Mouse (Mus musculus): ENCODE data around the gene Hist1h3f. TPM values are rescaled to one million over a fixed set of nuclear protein-coding genes. Genes with fewer than 3 reads are reported as not detected.

The Hist1h3f gene
- 7.8 and 13.9 TPM in 2 replicates for polyA plus RNA-seq (2012; ENCODE audit: low replicate concordance)

GRCm38 (mm10) chr13:23543965-23544786, at the start of gene Hist1h3f:
TSS of gene Hist1h3f (plus strand) at chr13:23544052.

DNA sequence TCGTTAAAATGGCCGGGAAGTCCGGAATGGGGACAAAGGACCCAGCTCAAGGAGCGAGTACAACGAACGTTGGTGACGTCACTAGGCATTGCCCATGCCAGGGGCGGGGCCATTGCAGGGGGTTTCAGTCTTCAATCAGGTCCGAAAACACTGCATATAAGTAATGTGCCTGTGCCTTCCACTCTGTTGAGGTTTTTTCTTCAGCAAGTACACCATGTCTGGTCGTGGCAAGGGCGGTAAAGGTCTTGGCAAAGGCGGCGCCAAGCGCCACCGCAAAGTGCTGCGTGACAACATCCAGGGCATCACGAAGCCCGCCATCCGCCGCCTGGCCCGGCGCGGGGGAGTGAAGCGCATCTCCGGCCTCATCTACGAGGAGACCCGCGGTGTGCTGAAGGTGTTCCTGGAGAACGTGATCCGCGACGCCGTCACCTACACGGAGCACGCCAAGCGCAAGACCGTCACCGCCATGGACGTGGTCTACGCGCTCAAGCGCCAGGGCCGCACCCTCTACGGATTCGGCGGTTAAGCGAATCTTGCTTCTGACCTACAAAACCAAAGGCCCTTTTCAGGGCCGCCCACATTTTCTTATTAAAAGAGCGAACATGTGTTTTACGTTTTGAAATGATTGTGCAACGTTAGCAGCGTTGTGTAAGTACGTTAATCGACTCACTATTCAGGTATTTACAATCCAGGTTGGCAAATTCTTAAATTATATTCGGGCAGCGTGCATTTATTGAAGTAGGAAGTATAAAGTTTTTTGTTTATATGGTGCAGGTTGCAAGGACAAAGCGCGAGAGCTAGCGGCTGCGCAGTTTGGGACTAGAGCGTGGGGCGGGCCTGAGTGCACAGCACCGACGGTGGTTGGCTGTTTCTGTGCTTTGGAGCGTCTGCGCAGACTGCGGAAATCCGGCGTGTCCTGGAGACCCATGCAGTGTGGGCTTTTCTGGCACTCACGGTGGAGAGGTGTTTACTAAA, 12.7 kb upstream of the Hist1h3f start, which contains the start of gene Hist1h4h:
Hist1h4h (plus strand) TSS at position 150 of the 975 bp plus-strand sequence.

GRCm38 (mm10) chr13:23533560-23534367, 10.1 kb upstream of the Hist1h3f start, which contains the start of gene Hist1h2af:
TSS of gene Hist1h2af (plus strand) at chr13:23533906.

DNA sequence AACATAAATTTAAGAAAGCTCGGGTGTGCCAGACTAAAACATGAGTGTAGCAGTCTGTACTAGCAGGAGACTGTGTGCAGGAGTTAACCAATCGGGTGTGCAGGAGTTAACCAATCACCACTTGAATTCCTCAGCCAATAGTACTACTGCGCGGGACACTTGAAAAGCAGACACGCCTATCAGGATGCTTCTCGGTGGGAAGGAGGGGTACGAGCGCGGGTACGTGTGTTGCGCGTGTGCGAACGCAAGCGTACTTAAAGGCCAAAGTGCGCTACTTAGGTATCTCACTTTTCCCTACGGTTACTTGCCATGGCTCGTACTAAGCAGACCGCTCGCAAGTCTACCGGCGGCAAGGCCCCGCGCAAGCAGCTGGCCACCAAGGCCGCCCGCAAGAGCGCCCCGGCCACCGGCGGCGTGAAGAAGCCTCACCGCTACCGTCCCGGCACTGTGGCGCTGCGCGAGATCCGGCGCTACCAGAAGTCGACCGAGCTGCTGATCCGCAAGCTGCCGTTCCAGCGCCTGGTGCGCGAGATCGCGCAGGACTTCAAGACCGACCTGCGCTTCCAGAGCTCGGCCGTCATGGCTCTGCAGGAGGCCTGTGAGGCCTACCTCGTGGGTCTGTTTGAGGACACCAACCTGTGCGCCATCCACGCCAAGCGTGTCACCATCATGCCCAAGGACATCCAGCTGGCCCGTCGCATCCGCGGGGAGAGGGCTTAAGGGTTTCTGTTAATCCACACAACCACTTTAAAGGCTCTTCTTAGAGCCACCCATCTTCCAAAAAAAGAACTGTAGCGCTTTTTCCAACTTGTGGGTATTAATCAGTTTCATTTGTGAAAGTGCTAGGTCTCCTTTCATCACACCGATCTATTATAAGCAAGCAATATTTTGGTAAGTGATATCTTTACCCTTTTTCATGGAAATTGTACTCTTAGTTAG, 8.4 kb upstream of the Hist1h3f start, which contains the start of gene Hist1h3g:
Hist1h3g (plus strand) TSS at position 286 of the 939 bp plus-strand sequence.

GRCm38 (mm10) chr13:23542999-23543607, 749 bp upstream of the Hist1h3f start, which contains the start of gene Hist1h2bh:
TSS of gene Hist1h2bh (minus strand) at chr13:23543392.

DNA sequence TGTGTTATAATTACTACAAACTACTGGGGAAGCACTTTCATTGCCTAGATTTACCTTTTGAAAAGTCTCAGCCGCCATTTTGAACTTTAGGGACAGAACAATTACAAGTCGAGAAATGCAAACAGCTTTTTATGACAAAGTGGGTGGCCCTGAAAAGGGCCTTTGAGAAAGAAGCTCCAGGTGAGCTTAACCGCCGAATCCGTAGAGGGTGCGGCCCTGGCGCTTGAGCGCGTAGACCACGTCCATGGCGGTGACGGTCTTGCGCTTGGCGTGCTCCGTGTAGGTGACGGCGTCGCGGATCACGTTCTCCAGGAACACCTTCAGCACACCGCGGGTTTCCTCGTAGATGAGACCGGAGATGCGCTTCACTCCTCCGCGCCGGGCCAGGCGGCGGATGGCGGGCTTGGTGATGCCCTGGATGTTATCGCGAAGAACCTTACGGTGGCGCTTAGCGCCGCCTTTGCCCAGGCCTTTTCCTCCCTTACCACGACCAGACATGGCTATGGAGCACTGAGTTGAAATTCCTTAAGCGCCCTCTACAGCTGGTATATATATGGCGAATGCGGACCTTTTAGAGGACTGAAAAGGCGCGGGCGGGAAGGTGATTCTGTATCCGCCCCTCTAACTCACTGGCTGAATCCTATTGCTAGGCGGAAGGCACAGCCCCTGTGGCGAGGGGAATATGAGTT, 7.4 kb downstream of the Hist1h3f start, which contains the start of gene Hist1h4f:
Hist1h4f (minus strand) TSS at position 503 of the 689 bp plus-strand sequence.

GRCm38 (mm10) chr13:23552962-23553361, 9.1 kb downstream of the Hist1h3f start, which contains the start of gene Hist1h1d:
TSS of gene Hist1h1d (plus strand) at chr13:23553262.

DNA sequence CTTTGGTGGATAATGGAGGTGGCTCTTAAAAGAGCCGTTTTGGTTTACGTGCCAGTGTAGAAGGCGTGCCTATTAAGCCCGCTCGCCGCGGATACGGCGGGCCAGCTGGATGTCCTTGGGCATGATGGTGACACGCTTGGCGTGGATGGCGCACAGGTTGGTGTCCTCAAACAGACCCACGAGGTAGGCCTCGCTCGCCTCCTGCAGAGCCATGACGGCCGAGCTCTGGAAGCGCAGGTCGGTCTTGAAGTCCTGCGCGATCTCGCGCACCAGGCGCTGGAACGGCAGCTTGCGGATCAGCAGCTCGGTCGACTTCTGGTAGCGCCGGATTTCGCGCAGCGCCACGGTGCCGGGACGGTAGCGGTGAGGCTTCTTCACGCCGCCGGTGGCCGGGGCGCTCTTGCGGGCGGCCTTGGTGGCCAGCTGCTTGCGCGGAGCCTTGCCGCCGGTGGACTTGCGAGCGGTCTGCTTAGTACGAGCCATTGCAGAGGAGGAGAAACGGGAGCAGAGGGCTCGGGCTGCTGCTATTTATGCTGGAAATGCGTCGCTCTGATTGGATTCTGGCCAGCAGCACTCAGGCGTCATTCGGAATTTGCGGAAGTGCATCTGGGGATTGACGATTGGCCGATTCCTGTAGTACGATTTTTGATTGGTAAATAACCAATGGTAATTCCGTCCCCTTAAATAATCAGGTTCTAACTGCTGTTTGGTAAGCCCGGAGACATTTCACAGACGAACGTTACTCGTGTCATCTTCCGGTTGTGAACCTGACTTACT, 18.2 kb downstream of the Hist1h3f start, which contains the start of gene Hist1h3e:
Hist1h3e (minus strand) TSS at position 487 of the 777 bp plus-strand sequence.

DNA sequence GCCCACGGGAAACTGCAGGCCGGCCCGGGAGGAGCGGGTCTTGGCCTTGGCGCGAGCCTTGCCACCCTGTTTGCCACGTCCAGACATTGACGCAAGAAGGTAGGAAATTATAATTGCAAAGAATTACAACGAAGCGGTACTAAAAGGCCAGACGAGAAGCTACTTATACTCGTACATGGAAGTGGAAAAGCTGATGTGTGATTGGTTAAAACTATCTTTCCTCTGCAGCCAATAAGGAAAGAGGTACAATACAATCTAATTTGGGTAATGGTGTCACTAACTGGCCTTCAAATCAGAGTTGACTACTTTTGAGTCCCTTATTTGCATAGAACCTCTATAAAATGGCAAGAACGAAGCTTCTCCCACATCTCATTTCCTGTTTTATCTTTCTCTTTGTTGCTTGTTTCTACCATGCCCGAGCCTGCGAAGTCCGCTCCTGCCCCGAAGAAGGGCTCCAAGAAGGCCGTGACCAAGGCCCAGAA, 27.2 kb downstream of the Hist1h3f start, which contains the start of the genes Hist1h2ae and Hist1h2bg:
Hist1h2ae (minus strand) TSS at position 199 of the 482 bp plus-strand sequence.
Hist1h2bg (plus strand) TSS at position 375 of the 482 bp plus-strand sequence.

DNA sequence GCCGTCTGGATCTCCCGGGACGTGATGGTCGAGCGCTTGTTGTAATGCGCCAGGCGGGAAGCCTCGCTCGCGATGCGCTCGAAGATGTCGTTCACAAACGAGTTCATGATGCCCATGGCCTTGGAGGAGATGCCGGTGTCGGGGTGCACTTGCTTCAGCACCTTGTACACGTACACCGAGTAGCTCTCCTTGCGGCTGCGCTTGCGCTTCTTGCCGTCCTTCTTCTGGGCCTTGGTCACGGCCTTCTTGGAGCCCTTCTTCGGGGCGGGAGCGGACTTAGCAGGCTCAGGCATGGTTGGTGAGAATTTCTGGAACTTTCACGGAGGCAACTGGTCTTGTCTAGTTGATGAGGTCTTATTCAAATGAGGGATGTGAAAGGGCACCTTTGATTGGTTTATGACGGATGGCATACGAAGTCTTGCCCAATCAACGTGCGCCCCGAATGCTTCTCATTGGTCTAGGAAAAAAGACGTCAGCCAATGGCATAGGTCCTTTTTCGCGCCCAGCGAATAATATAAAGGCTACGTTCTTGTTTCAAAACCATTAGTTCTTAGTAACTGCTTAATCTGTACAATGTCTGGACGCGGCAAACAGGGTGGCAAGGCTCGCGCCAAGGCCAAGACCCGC, 30.2 kb downstream of the Hist1h3f start, which contains the start of the genes Hist1h2bf and Hist1h2ad:
Hist1h2bf (minus strand) TSS at position 299 of the 627 bp plus-strand sequence.
Hist1h2ad (plus strand) TSS at position 484 of the 627 bp plus-strand sequence.

GRCm38 (mm10) chr13:23575271-23575851, 31.5 kb downstream of the Hist1h3f start, which contains the start of gene Hist1h3d:
TSS of gene Hist1h3d (plus strand) at chr13:23575763.

DNA sequence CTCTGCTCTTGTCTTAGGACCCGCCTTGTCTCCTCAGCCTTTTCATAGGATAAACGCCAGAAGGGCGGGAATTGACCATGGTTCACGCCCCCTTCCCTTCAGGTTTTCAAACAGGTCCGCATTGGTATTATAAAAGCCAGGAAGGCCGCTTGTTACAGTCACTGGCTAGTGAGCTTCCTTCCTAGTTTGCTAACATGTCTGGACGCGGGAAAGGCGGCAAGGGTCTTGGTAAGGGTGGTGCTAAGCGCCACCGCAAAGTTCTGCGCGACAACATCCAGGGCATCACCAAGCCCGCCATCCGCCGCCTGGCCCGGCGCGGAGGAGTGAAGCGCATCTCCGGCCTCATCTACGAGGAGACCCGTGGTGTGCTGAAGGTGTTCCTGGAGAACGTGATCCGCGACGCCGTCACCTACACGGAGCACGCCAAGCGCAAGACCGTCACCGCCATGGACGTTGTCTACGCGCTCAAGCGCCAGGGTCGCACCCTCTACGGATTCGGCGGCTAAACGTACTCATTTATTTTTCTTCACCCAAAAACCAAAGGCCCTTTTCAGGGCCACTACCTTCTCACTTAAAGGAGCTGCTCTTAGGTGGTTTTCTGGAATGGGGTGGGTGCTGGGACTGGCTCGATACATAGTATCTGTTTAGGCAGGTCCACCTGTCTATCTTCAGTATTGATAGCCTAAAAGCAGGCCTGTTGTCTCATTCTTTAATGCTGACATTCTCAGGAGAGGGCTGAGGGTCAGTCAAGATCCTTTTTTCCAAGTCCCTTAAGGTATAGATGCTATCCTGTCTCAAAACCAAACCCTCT, 37.8 kb downstream of the Hist1h3f start, which contains the start of gene Hist1h4d:
Hist1h4d (plus strand) TSS at position 191 of the 811 bp plus-strand sequence.

Measured in leukemia stem cell, adult 10-12 weeks (primary cell).